Mouse (Mus musculus): ENCODE measurements around the gene Gm29776.

Gm29776 gene

GRCm38 (mm10) chr14:54698733-54699132 is at the start of gene Gm29776:
Gene Gm29776, minus strand, starts transcription at chr14:54698833.
- DNase-seq: no peak

- DNase-seq: no peak
Observed at GRCm38 (mm10) chr14:54746038-54746437, 47.4 kb upstream of the Gm29776 start.

- no peak for DNase-seq
Observed at GRCm38 (mm10) chr14:54744473-54744872, 45.8 kb upstream of the Gm29776 start.

GRCm38 (mm10) chr14:54742375-54742774 is 43.7 kb upstream of the Gm29776 start:
- DNase-seq: peak; percentile 39

GRCm38 (mm10) chr14:54741721-54742120 is 43.1 kb upstream of the Gm29776 start:
- DNase-seq: no peak

GRCm38 (mm10) chr14:54737634-54738033 is 39.0 kb upstream of the Gm29776 start:
- peak; percentile 69 for DNase-seq

- no peak for DNase-seq
Observed at GRCm38 (mm10) chr14:54736555-54737552, 38.2 kb upstream of the Gm29776 start.

GRCm38 (mm10) chr14:54735221-54735620 is 36.6 kb upstream of the Gm29776 start:
- no peak for DNase-seq

- no peak for DNase-seq
Observed at GRCm38 (mm10) chr14:54734004-54734403, 35.4 kb upstream of the Gm29776 start.

- no peak for DNase-seq
Observed at GRCm38 (mm10) chr14:54732206-54732605, 33.6 kb upstream of the Gm29776 start.

GRCm38 (mm10) chr14:54730305-54730704 is 31.7 kb upstream of the Gm29776 start:
- peak; percentile 73 for DNase-seq

- DNase-seq: peak; percentile 69
Observed at GRCm38 (mm10) chr14:54728823-54729653, 30.4 kb upstream of the Gm29776 start.

GRCm38 (mm10) chr14:54727565-54727964 is 28.9 kb upstream of the Gm29776 start:
- DNase-seq: no peak

- no peak for DNase-seq
Observed at GRCm38 (mm10) chr14:54724049-54724448, 25.4 kb upstream of the Gm29776 start.

GRCm38 (mm10) chr14:54721711-54722110 is 23.1 kb upstream of the Gm29776 start:
- peak; percentile 77 for DNase-seq

GRCm38 (mm10) chr14:54720654-54721350 is 22.2 kb upstream of the Gm29776 start:
- DNase-seq: peak; percentile 80

- peak; percentile 20 for DNase-seq
Observed at GRCm38 (mm10) chr14:54720041-54720440, 21.4 kb upstream of the Gm29776 start.

GRCm38 (mm10) chr14:54715402-54715801 is 16.8 kb upstream of the Gm29776 start:
- no peak for DNase-seq

GRCm38 (mm10) chr14:54714617-54715081 is 16.0 kb upstream of the Gm29776 start:
- DNase-seq: no peak

- peak; percentile 84 for DNase-seq
Observed at GRCm38 (mm10) chr14:54714121-54714520, 15.5 kb upstream of the Gm29776 start.

GRCm38 (mm10) chr14:54712861-54713260 is 14.2 kb upstream of the Gm29776 start:
- no peak for DNase-seq

- no peak for DNase-seq
Observed at GRCm38 (mm10) chr14:54712074-54712473, 13.4 kb upstream of the Gm29776 start, which contains the start of gene Cebpe. Gene Cebpe, minus strand, starts transcription at chr14:54712174.

GRCm38 (mm10) chr14:54709054-54709453 is 10.4 kb upstream of the Gm29776 start:
- no peak for DNase-seq

All from cerebellum, adult 9-11 months (tissue).